Mouse (Mus musculus) embryo, embryonic 10.5 days (tissue): Measurements from ENCODE around the gene Ghrl.

ENCODE experiments used
- DNase-seq: peaks from one replicate; pipeline ENCODE4 v3.0.0-alpha.2; 2015; ENCODE audit warnings: low spot score

Ghrl gene

GRCm38 (mm10) chr6:113667611-113668122 is 52.0 kb downstream of the Ghrl start:
- no peak for DNase-seq
